19 mouse cellular contexts compared by ENCODE assay signal in the genomic region with DNA sequence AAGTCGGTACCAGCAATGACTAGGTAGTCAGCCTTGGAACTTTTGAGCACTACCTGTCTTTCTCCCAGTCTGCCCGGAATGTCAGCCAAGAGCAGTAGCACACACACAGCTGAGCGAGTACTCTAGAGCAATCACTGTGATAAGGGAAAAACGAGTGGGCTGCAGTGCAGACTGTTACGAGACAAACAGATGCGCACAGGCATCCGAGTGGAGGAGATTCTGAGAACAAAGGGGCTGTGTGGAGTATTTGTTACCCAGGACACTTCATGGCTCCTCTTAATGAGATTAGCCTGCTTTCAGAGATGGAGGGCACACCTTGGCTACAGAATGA.
DNase-seq lines count a peak whose midpoint lies in the region; ATAC-seq and TF ChIP-seq lines count a peak whose summit lies in the region.
"Had no signal": no experiment of that assay in that cellular context is flagged by ENCODE, and none has a peak within 500 bp of the region (broad histone marks: within the 10 kb centered on the region; RNA-seq: fewer than 3 reads in every experiment).

No protein-coding gene starts in this region.

- peaks cover 17% of the 10 kb centered on the region for H3K4me1 ChIP-seq in heart, embryonic 11.5 days (ENCODE audit: control insufficient read depth, insufficient read depth, low read length)
- peaks cover 22% of the 10 kb centered on the region for H3K4me1 ChIP-seq in hindbrain, embryonic 13.5 days (replicated peaks)
- H3K4me1 ChIP-seq in hindbrain, embryonic 11.5 days (replicated peaks; ENCODE audit: control insufficient read depth, insufficient read depth, low read length), result no peaks in the 10 kb centered on the region
- H3K4me1 ChIP-seq in midbrain, embryonic 14.5 days (ENCODE audit: control insufficient read depth, insufficient read depth, low read length), result peaks cover 15% of the 10 kb centered on the region; the same call in 1 of the 2 replicates
- H3K4me1 ChIP-seq in midbrain, embryonic 10.5 days, result peaks cover 31% of the 10 kb centered on the region
- no peaks in the 10 kb centered on the region for H3K4me1 ChIP-seq in liver, postnatal 0 days (ENCODE audit: insufficient read depth)

- no peaks in the 10 kb centered on the region for H3K36me3 ChIP-seq in heart, embryonic 11.5 days (ENCODE audit: control insufficient read depth, insufficient read depth, low read length)
- no peaks in the 10 kb centered on the region for H3K36me3 ChIP-seq in hindbrain, embryonic 13.5 days
- H3K36me3 ChIP-seq in hindbrain, embryonic 11.5 days (ENCODE audit: control insufficient read depth, insufficient read depth, low read length), result no peaks in the 10 kb centered on the region
- H3K36me3 ChIP-seq in midbrain, embryonic 14.5 days (ENCODE audit: control insufficient read depth, insufficient read depth, low read length), result no peaks in the 10 kb centered on the region
- no peaks in the 10 kb centered on the region for H3K36me3 ChIP-seq in midbrain, embryonic 10.5 days
- H3K36me3 ChIP-seq in liver, postnatal 0 days (replicated peaks; ENCODE audit: insufficient read depth, low read length), result no peaks in the 10 kb centered on the region

- H3K27ac ChIP-seq in heart, embryonic 11.5 days (ENCODE audit: low read depth, low read length), result no peak overlapping the region
- peak overlapping the region; percentile 52 for H3K27ac ChIP-seq in hindbrain, embryonic 13.5 days
- no peak overlapping the region for H3K27ac ChIP-seq in hindbrain, embryonic 11.5 days (ENCODE audit: low read depth, low read length)
- 0 out of 2 replicates have a peak overlapping the region, but pooled peaks have one; percentile 37 for H3K27ac ChIP-seq in midbrain, embryonic 14.5 days (replicated peaks; ENCODE audit: low read depth, low read length)
- no peak overlapping the region for H3K27ac ChIP-seq in midbrain, embryonic 10.5 days (replicated peaks)
- no peak overlapping the region for H3K27ac ChIP-seq in liver, postnatal 0 days (ENCODE audit: low read depth)
- H3K27ac ChIP-seq: layer of hippocampus, adult 2 months; liver, embryonic 14.5 days had no signal

- TF ChIP-seq EP300 in liver, postnatal 0 days (IDR thresholded peaks at IDR 0.05; ENCODE audit: low read depth), result no peak

- no peak for ATAC-seq in heart, embryonic 11.5 days (replicated peaks; ENCODE audit: insufficient number of reproducible peaks, low FRiP score, low TSS enrichment)
- no peak for ATAC-seq in hindbrain, embryonic 13.5 days (ENCODE audit: low FRiP score)
- no peak for ATAC-seq in hindbrain, embryonic 11.5 days (ENCODE audit: low FRiP score)
- no peak for ATAC-seq in midbrain, embryonic 14.5 days (ENCODE audit: low FRiP score, low TSS enrichment)
- ATAC-seq in liver, postnatal 0 days, result no peak
- ATAC-seq: forebrain, postnatal 0 days had no signal

- H3K4me3 ChIP-seq in heart, embryonic 11.5 days (ENCODE audit: low read depth, low read length), result no peak overlapping the region
- no peak overlapping the region for H3K4me3 ChIP-seq in hindbrain, embryonic 13.5 days
- no peak overlapping the region for H3K4me3 ChIP-seq in hindbrain, embryonic 11.5 days (ENCODE audit: low read depth, low read length)
- H3K4me3 ChIP-seq in midbrain, embryonic 14.5 days (replicated peaks; ENCODE audit: low read depth, low read length), result no peak overlapping the region
- no peak overlapping the region for H3K4me3 ChIP-seq in midbrain, embryonic 10.5 days
- H3K4me3 ChIP-seq in liver, postnatal 0 days (ENCODE audit: low read depth, low read length), result no peak overlapping the region
- H3K4me3 ChIP-seq: layer of hippocampus, adult 2 months had no signal

- no peaks in the 10 kb centered on the region for H3K9me3 ChIP-seq in heart, embryonic 11.5 days (replicated peaks; ENCODE audit: control insufficient read depth, low read length)
- no peaks in the 10 kb centered on the region for H3K9me3 ChIP-seq in hindbrain, embryonic 13.5 days
- no peaks in the 10 kb centered on the region for H3K9me3 ChIP-seq in hindbrain, embryonic 11.5 days (ENCODE audit: control insufficient read depth, low read length)
- no peaks in the 10 kb centered on the region for H3K9me3 ChIP-seq in midbrain, embryonic 14.5 days (ENCODE audit: control insufficient read depth, low read length)
- H3K9me3 ChIP-seq in midbrain, embryonic 10.5 days (replicated peaks), result no peaks in the 10 kb centered on the region
- no peaks in the 10 kb centered on the region for H3K9me3 ChIP-seq in liver, postnatal 0 days (ENCODE audit: low read length)

- WGBS in heart, embryonic 11.5 days (ENCODE audit: insufficient replicate concordance), result 26% methylated on average over 7 of the region's 7 CpGs
- WGBS in hindbrain, embryonic 13.5 days, result 56% methylated on average over 7 of the region's 7 CpGs
- WGBS in hindbrain, embryonic 11.5 days, result 75% methylated on average over 7 of the region's 7 CpGs
- WGBS in midbrain, embryonic 14.5 days, result 35% methylated on average over 7 of the region's 7 CpGs
- 49% methylated on average over 7 of the region's 7 CpGs for WGBS in midbrain, embryonic 10.5 days
- WGBS in liver, postnatal 0 days (ENCODE audit: insufficient replicate concordance), result 57% methylated on average over 7 of the region's 7 CpGs

- no peaks in the 10 kb centered on the region for H3K27me3 ChIP-seq in heart, embryonic 11.5 days (ENCODE audit: control insufficient read depth, insufficient read depth, low read length)
- no peaks in the 10 kb centered on the region for H3K27me3 ChIP-seq in hindbrain, embryonic 13.5 days
- no peaks in the 10 kb centered on the region for H3K27me3 ChIP-seq in hindbrain, embryonic 11.5 days (ENCODE audit: control insufficient read depth, insufficient read depth, low read length)
- H3K27me3 ChIP-seq in midbrain, embryonic 14.5 days (ENCODE audit: control insufficient read depth, insufficient read depth, low read length), result no peaks in the 10 kb centered on the region
- peaks cover 9% of the 10 kb centered on the region for H3K27me3 ChIP-seq in midbrain, embryonic 10.5 days (ENCODE audit: low read depth, poor library complexity, severe bottlenecking)
- H3K27me3 ChIP-seq in liver, postnatal 0 days (ENCODE audit: insufficient read depth, low read length), result no peaks in the 10 kb centered on the region
- H3K27me3 ChIP-seq: CH12.LX had no signal

- no peak for DNase-seq in heart, postnatal 25 days (ENCODE audit: low spot score)
- no peak for DNase-seq in hindbrain, embryonic 11.5 days (ENCODE audit: low spot score)
- peak; percentile 35 for DNase-seq in midbrain, embryonic 14.5 days
- no peak for DNase-seq in midbrain, embryonic 10.5 days (ENCODE audit: low spot score)
- peak; percentile 27 for DNase-seq in brain, embryonic 14.5 days (ENCODE audit: low read depth)
- no peak for DNase-seq in liver, postnatal 0 days
- DNase-seq: adrenal gland, postnatal 14 days; cerebellum, adult 11-12 months; cerebellum, postnatal 14 days; embryo, embryonic 11 days; forebrain, postnatal 0 days; kidney, adult 11 months; kidney, postnatal 10 days; right cerebral cortex, postnatal 4 days had no signal

- no peak for TF ChIP-seq CTCF in brain, embryonic 14.5 days (IDR thresholded peaks at IDR 0.05; ENCODE audit: borderline replicate concordance, extremely low read depth, insufficient read depth, insufficient read length)
- no peak for TF ChIP-seq CTCF in liver, postnatal 0 days (IDR thresholded peaks at IDR 0.05; ENCODE audit: low read depth)

- TF ChIP-seq POLR2A in brain, embryonic 14.5 days (IDR thresholded peaks at IDR 0.05; ENCODE audit: borderline replicate concordance, extremely low read depth, insufficient read depth, insufficient read length, poor library complexity, severe bottlenecking), result no peak

- H3K9ac ChIP-seq in heart, embryonic 11.5 days (ENCODE audit: low read depth, low read length), result no peak overlapping the region
- H3K9ac ChIP-seq in hindbrain, embryonic 13.5 days, result no peak overlapping the region
- H3K9ac ChIP-seq in hindbrain, embryonic 11.5 days (ENCODE audit: low read depth, low read length), result no peak overlapping the region
- no peak overlapping the region for H3K9ac ChIP-seq in midbrain, embryonic 14.5 days (replicated peaks; ENCODE audit: low read length)
- no peak overlapping the region for H3K9ac ChIP-seq in liver, postnatal 0 days (replicated peaks)
- H3K9ac ChIP-seq: forebrain, postnatal 0 days; liver, embryonic 14.5 days had no signal

- intact Hi-C loops in heart, postnatal 25 days (cut with DNase I), result no loop called here

- H3K4me2 ChIP-seq in heart, embryonic 11.5 days, result peak overlapping the region; percentile 40
- no peak overlapping the region for H3K4me2 ChIP-seq in hindbrain, embryonic 13.5 days
- no peak overlapping the region for H3K4me2 ChIP-seq in hindbrain, embryonic 11.5 days (replicated peaks; ENCODE audit: low read depth, low read length)
- no peak overlapping the region for H3K4me2 ChIP-seq in midbrain, embryonic 14.5 days (ENCODE audit: low read length)
- no peak overlapping the region for H3K4me2 ChIP-seq in liver, postnatal 0 days (ENCODE audit: low read depth, low read length)

Comparison
In these comparisons a context has a peak if more than half of its experiments do, and no peak if none do; other contexts are left out.
1. H3K27ac ChIP-seq: peak in hindbrain, embryonic 13.5 days (single experiment) and midbrain, embryonic 14.5 days (single experiment); none in heart, embryonic 11.5 days (single experiment), hindbrain, embryonic 11.5 days (single experiment), midbrain, embryonic 10.5 days (single experiment) and liver, postnatal 0 days (single experiment).
2. DNase-seq: peak in midbrain, embryonic 14.5 days (single experiment) and brain, embryonic 14.5 days (single experiment); none in heart, postnatal 25 days (single experiment), hindbrain, embryonic 11.5 days (single experiment), midbrain, embryonic 10.5 days (single experiment) and liver, postnatal 0 days (single experiment).